Mouse (Mus musculus): ENCODE data around the gene Scube3.

- TF ChIP-seq CTCF (IDR thresholded peaks at IDR 0.05; ENCODE audit: insufficient read depth, low read depth, low read length) (no peak), POLR2A (IDR thresholded peaks at IDR 0.05; ENCODE audit: insufficient read depth, low read depth, low read length) (no peak)
Measured at GRCm38 (mm10) chr17:28197646-28198045, 55.7 kb downstream of the Scube3 start.
